15 mouse cellular contexts compared by ENCODE assay signal in genomic region chr2:71227398-71227797, GRCm38 (mm10). TPM values are rescaled to one million over a fixed set of nuclear protein-coding genes. Genes with fewer than 3 reads are reported as not detected.
A peak's percentile ranks its signal among the peaks of the same experiment; 100 is the strongest.
DNase-seq lines count a peak whose midpoint lies in the region; ATAC-seq and TF ChIP-seq lines count a peak whose summit lies in the region.
"Had no signal": no experiment of that assay in that cellular context is flagged by ENCODE, and none has a peak within 500 bp of the region (broad histone marks: within the 10 kb centered on the region; RNA-seq: fewer than 3 reads in every experiment).

No protein-coding gene starts in this region.

- H3K4me1 ChIP-seq in lung, embryonic 14.5 days (ENCODE audit: insufficient read depth) = no peaks in the 10 kb centered on the region
- H3K4me1 ChIP-seq in MEL (ENCODE audit: control insufficient read depth in 1 of 2, insufficient read depth in 2 of 2, low read length in 2 of 2) = peaks cover 0 to 6% of the 10 kb centered on the region in 2 experiments; a peak in 2 of 4 replicates
- H3K4me1 ChIP-seq: embryonic facial prominence, embryonic 12.5 days; liver, embryonic 13.5 days had no signal

- WGBS in lung, embryonic 14.5 days = 35% methylated on average over 1 of the region's 1 CpGs

- no peak overlapping the region for H3K4me2 ChIP-seq in lung, embryonic 14.5 days
- H3K4me2 ChIP-seq: embryonic facial prominence, embryonic 12.5 days; liver, embryonic 13.5 days had no signal

- no peak for DNase-seq in gastrocnemius, adult 2 months
- DNase-seq in gastrocnemius, postnatal 25 days = no peak
- DNase-seq in lung, embryonic 14.5 days = peak; percentile 71
- DNase-seq in lung, postnatal 36 days = no peak
- DNase-seq in MEL (ENCODE audit: low read depth, low spot score) = peak; percentile 43
- peak; percentile 14 for DNase-seq in retina, postnatal 1 day
- no peak for DNase-seq in right cerebral cortex, postnatal 10 days (ENCODE audit: low spot score in 2 of 2)
- no peak for DNase-seq in left cerebral cortex, adult 9 months (ENCODE audit: low spot score in 2 of 2)
- DNase-seq: adrenal gland, adult 2 months; heart, postnatal 36 days; kidney, adult 8-10 months; liver, embryonic 13.5 days; right cerebral cortex, postnatal 4 days had no signal

- TF ChIP-seq CTCF in gastrocnemius, adult 2 months (IDR thresholded peaks at IDR 0.05) = peak; percentile 54
- peak; percentile 40 for TF ChIP-seq CTCF in lung, embryonic 14.5 days (IDR thresholded peaks at IDR 0.05; ENCODE audit: low read depth)
- TF ChIP-seq CTCF in MEL (IDR thresholded peaks at IDR 0.05 in 2 of 3, conservative IDR thresholded peaks at IDR 0.05 in 1 of 3; ENCODE audit: control insufficient read depth in 1 of 3, insufficient read depth in 1 of 3, low read depth in 2 of 3, low read length in 3 of 3, poor library complexity in 1 of 3, severe bottlenecking in 1 of 3) = peak in 2 of 3 experiments; percentile 30 to 63; a peak in 4 of 6 replicates

- peak; percentile 64 for TF ChIP-seq RAD21 in MEL (IDR thresholded peaks at IDR 0.05; ENCODE audit: low read depth, low read length)

- H3K36me3 ChIP-seq in lung, embryonic 14.5 days (ENCODE audit: insufficient read depth) = peaks cover 54% of the 10 kb centered on the region
- H3K36me3 ChIP-seq in MEL (ENCODE audit: control insufficient read depth in 1 of 2, insufficient read depth in 2 of 2, low read length in 2 of 2) = peaks cover 2 to 6% of the 10 kb centered on the region in 2 experiments

- no peak for ATAC-seq in lung, embryonic 14.5 days (ENCODE audit: insufficient read depth)
- ATAC-seq: forebrain, embryonic 16.5 days had no signal

- no peak overlapping the region for H3K27ac ChIP-seq in gastrocnemius, adult 2 months
- H3K27ac ChIP-seq in lung, embryonic 14.5 days (ENCODE audit: low read depth) = no peak overlapping the region
- H3K27ac ChIP-seq in MEL (ENCODE audit: control insufficient read depth, low read depth, low read length) = no peak overlapping the region
- H3K27ac ChIP-seq: embryonic facial prominence, embryonic 12.5 days; liver, embryonic 13.5 days had no signal

- H3K79me2 ChIP-seq in MEL (ENCODE audit: control insufficient read depth, insufficient read depth, low read length, poor library complexity) = no peaks in the 10 kb centered on the region

- intact Hi-C loops in gastrocnemius, adult 2 months (cut with DNase I) = no loop called here

- no peak overlapping the region for H3K4me3 ChIP-seq in gastrocnemius, adult 2 months
- no peak overlapping the region for H3K4me3 ChIP-seq in lung, embryonic 14.5 days (ENCODE audit: low read depth, low read length)
- no peak overlapping the region for H3K4me3 ChIP-seq in MEL (ENCODE audit: control insufficient read depth in 1 of 2, insufficient read depth in 1 of 2, low read depth in 2 of 2, low read length in 2 of 2)
- H3K4me3 ChIP-seq: embryonic facial prominence, embryonic 12.5 days; liver, embryonic 13.5 days had no signal

- H3K9me3 ChIP-seq in lung, embryonic 14.5 days (ENCODE audit: low read depth, low read length) = no peaks in the 10 kb centered on the region
- H3K9me3 ChIP-seq in MEL (replicated peaks; ENCODE audit: insufficient read depth, low read length) = no peaks in the 10 kb centered on the region
- H3K9me3 ChIP-seq: embryonic facial prominence, embryonic 12.5 days; liver, embryonic 13.5 days had no signal

- no peak for TF ChIP-seq EP300 in MEL (IDR thresholded peaks at IDR 0.05; ENCODE audit: low read depth in 1 of 2, low read length in 2 of 2)

- no peak for TF ChIP-seq POLR2A in MEL (IDR thresholded peaks at IDR 0.05; ENCODE audit: control insufficient read depth in 1 of 2, insufficient read depth in 1 of 2, low read depth in 1 of 2, low read length in 2 of 2, poor library complexity in 1 of 2)

- H3K27me3 ChIP-seq in lung, embryonic 14.5 days (ENCODE audit: insufficient read depth, low read length) = no peaks in the 10 kb centered on the region
- H3K27me3 ChIP-seq in MEL (ENCODE audit: control insufficient read depth in 1 of 2, insufficient read depth in 2 of 2, low read length in 2 of 2) = no peaks in the 10 kb centered on the region
- H3K27me3 ChIP-seq: embryonic facial prominence, embryonic 12.5 days; liver, embryonic 13.5 days had no signal

- no peak overlapping the region for H3K9ac ChIP-seq in lung, embryonic 14.5 days
- H3K9ac ChIP-seq in MEL (ENCODE audit: control insufficient read depth, low read depth, low read length, poor library complexity, severe bottlenecking) = no peak overlapping the region
- H3K9ac ChIP-seq: embryonic facial prominence, embryonic 12.5 days; liver, embryonic 13.5 days had no signal

TF ChIP-seq in MEL, 35 proteins besides CTCF, POLR2A, EP300 and RAD21:
- TF ChIP-seq SMC3 (IDR thresholded peaks at IDR 0.05; ENCODE audit: low read depth, low read length) = peak; percentile 71
- TF ChIP-seq ZC3H11A (IDR thresholded peaks at IDR 0.05; ENCODE audit: low read depth, low read length) = peak; percentile 49
- no peak for TF ChIP-seq GABPA (IDR thresholded peaks at IDR 0.05; ENCODE audit: low read depth, low read length)
TF ChIP-seq in MEL: peak in this region for 2.

RNA-seq across cellular contexts. Expression of gene Dync1i2, which starts 15.9 kb away (rescaled TPM):
- total RNA-seq in gastrocnemius, adult 2 months (2021) = 10 to 100 TPM; 40.1 to 49.3 TPM
- 10 to 100 TPM; 39.0 to 39.1 TPM for total RNA-seq in gastrocnemius, postnatal 25 days (2021)
- polyA plus RNA-seq in lung, embryonic 14.5 days (2014; fragmentation: Nextera tagmentation; extraction: Ambion mirVana) = 110 and 112 TPM in 2 replicates
- total RNA-seq in MEL (2012; rRNA removed) = 21.8 and 23.3 TPM in 2 replicates
- polyA plus RNA-seq in MEL (2012; ENCODE audit: insufficient read depth in 1 of 2, insufficient read length in 2 of 2, low read depth in 1 of 2, low replicate concordance in 2 of 2, missing spikeins in 1 of 2) = 100 to 1,000 TPM in 1 of 2 experiments, 10 to 100 TPM in 1; 59.1 to 156 TPM

Comparison
In these comparisons a context has a peak if more than half of its experiments do, and no peak if none do; other contexts are left out.
1. DNase-seq: peak in lung, embryonic 14.5 days (single experiment), MEL (single experiment) and retina, postnatal 1 day (single experiment); none in gastrocnemius, adult 2 months (single experiment), gastrocnemius, postnatal 25 days (single experiment), lung, postnatal 36 days (single experiment), right cerebral cortex, postnatal 10 days (0 of 2) and left cerebral cortex, adult 9 months (0 of 2).
2. Peak in every context shown above with its lines, with median percentiles within 50 percentile points of each other: CTCF ChIP-seq.